Mouse (Mus musculus): Measurements from ENCODE around the gene Nxnl1. TPM values are rescaled to one million over a fixed set of nuclear protein-coding genes. Genes with fewer than 3 reads are reported as not detected.

Nxnl1 gene
- polyA plus RNA-seq (2014; fragmentation: Nextera tagmentation; extraction: Ambion mirVana): not detected in 2 replicates

DNA sequence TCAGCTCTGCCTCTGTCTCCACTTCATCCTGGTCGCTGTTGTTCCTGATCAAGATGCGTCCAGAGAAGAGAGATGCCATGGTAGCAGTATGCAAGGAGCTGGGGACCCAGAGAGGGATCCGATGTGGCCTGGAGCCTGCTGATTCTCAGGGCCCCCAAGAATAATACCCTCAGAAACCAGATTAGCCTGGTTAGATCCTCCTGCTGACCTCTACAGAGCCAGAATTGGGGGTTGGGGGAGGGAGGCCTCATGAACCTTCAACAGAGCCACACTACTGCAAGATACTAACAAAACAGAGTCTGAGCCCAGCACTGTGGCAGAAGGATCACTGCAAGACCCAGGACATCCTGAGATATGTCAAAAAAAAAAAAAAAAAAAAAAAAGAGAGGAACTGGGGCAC lies at the start of gene Nxnl1:
TSS of gene Nxnl1 (minus strand) at position 101 of the 400 bp plus-strand sequence.
- H3K4me2 ChIP-seq (replicated peaks; ENCODE audit: low read depth, low read length): no peak within 1 kb of the TSS
- no peak within 1 kb of the TSS for H3K27ac ChIP-seq (ENCODE audit: low read length)
- H3K9ac ChIP-seq (replicated peaks; ENCODE audit: low read depth, low read length): no peak within 1 kb of the TSS
- no peak within 1 kb of the TSS for H3K4me3 ChIP-seq (ENCODE audit: low read depth, low read length)
- 0 out of 2 replicates have a peak, but pooled peaks cover 7% of the 10 kb centered on the region for H3K27me3 ChIP-seq (ENCODE audit: control insufficient read depth, insufficient read depth, low read length)
- H3K9me3 ChIP-seq (ENCODE audit: control insufficient read depth, low read depth, low read length): 0 out of 2 replicates have a peak, but pooled peaks cover 2% of the 10 kb centered on the region
- no peaks in the 10 kb centered on the region for H3K36me3 ChIP-seq (ENCODE audit: control insufficient read depth, insufficient read depth, low read length)
- ATAC-seq (ENCODE audit: insufficient number of reproducible peaks, insufficient read depth, low FRiP score, low read depth): no peak
- 74% methylated on average over 3 of the region's 3 CpGs for WGBS
- peaks cover 19% of the 10 kb centered on the region for H3K4me1 ChIP-seq (ENCODE audit: control insufficient read depth, insufficient read depth, low read length)

DNA sequence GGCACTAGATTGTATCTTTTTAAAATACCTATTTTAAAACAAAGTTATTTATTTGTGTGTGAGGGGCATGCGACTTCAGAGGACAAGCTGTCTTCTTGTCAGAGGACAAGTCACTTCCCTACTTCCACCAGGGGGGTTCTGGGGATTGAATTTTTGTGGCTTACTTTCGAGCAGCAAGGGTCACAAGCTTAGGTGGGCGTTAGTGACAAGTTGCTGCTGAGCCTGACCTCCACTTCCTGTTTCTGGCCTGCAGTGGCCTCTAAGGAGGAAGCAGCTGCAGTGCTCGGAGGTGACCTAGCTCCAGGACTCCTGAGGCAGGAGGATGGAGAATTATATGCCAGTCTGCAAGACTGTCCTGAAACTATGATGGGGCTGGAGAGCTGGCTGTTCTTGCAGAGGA lies 47.0 kb upstream of the Nxnl1 start:
- Histone ChIP-seq H3K4me2 (replicated peaks; ENCODE audit: low read depth, low read length) (no peak overlapping the region), H3K9me3 (ENCODE audit: control insufficient read depth, low read depth, low read length) (no peaks in the 10 kb centered on the region), H3K9ac (replicated peaks; ENCODE audit: low read depth, low read length) (no peak overlapping the region), H3K27ac (ENCODE audit: low read length) (no peak overlapping the region), H3K27me3 (ENCODE audit: control insufficient read depth, insufficient read depth, low read length) (no peaks in the 10 kb centered on the region), H3K4me3 (ENCODE audit: low read depth, low read length) (no peak overlapping the region), H3K36me3 (ENCODE audit: control insufficient read depth, insufficient read depth, low read length) (peaks cover 30% of the 10 kb centered on the region), H3K4me1 (ENCODE audit: control insufficient read depth, insufficient read depth, low read length) (peaks cover 6% of the 10 kb centered on the region)
- WGBS: 58% methylated on average over 4 of the region's 4 CpGs
- ATAC-seq (ENCODE audit: insufficient number of reproducible peaks, insufficient read depth, low FRiP score, low read depth): no peak

DNA sequence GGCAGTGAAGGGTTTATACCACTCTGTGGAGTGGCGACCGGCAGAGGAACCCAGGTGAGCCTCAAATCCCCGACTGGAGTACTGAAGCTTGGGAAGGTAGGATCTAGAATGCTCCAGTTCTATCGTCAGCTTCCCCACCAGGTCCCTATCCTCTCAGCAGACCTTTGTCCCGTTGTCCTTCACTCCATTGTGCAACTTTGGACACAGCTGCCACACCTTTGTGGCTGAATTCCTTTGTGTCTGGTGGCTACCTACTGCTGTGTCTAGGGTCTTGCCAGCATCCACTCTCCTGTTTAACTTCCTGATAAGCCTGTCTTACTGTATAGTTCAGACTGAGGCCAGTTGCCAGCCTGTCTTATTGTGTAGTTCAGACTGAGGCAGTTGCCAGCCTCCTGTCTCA lies 45.7 kb upstream of the Nxnl1 start:
- 42% methylated on average over 5 of the region's 5 CpGs for WGBS
- H3K36me3 ChIP-seq (ENCODE audit: control insufficient read depth, insufficient read depth, low read length): peaks cover 18% of the 10 kb centered on the region
- H3K27ac ChIP-seq (ENCODE audit: low read length): no peak overlapping the region
- no peaks in the 10 kb centered on the region for H3K27me3 ChIP-seq (ENCODE audit: control insufficient read depth, insufficient read depth, low read length)
- H3K9me3 ChIP-seq (ENCODE audit: control insufficient read depth, low read depth, low read length): no peaks in the 10 kb centered on the region
- ATAC-seq (ENCODE audit: insufficient number of reproducible peaks, insufficient read depth, low FRiP score, low read depth): no peak
- peak overlapping the region; percentile 86 for H3K4me3 ChIP-seq (ENCODE audit: low read depth, low read length)
- peak overlapping the region; percentile 83 for H3K4me2 ChIP-seq (replicated peaks; ENCODE audit: low read depth, low read length)
- H3K4me1 ChIP-seq (ENCODE audit: control insufficient read depth, insufficient read depth, low read length): peaks cover 6% of the 10 kb centered on the region
- peak overlapping the region; percentile 86 for H3K9ac ChIP-seq (replicated peaks; ENCODE audit: low read depth, low read length)

DNA sequence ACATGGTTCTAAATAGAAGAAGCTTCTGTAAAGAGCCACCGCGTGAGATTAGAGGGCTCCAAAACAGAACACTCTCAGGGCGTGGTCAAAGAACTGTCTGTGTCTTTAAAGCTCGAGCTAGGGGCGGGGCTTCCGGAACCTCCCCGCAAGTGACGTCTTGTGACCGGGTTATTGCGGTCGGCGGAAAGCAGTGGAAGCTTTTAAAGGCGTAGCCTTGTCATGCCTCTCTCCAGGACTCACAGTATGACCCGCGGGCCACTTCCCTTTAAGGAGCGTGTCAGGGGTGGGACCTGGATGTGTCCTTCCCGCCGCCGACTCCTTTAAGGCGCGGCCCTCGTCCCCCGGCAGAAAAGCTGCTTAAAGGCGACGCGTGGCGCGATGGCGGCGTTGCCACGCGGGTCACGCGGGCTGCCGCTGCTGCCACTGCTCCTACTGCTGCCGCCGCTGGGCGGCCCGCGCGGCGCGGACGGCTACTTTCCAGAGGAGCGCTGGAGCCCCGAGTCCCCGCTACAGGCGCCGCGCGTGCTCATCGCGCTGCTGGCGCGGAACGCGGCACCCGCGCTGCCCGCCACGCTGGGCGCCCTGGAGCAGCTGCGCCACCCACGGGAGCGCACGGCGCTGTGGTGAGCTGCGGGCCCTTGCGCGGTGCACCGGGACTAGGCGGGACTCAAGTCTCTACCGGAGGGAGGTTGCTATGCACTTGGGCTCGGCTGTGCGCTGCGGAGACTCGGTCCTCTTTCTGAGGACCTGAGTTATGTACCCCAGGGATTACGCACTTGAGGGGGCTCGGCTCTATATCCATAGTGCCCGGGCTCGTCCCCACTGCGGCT lies 44.6 kb upstream of the Nxnl1 start, which contains the start of gene Colgalt1:
TSS of gene Colgalt1 (plus strand) at position 177 of the 830 bp plus-strand sequence.
- WGBS: under 1% methylated on average over 82 of the region's 82 CpGs
- H3K36me3 ChIP-seq (ENCODE audit: control insufficient read depth, insufficient read depth, low read length): peaks cover 10% of the 10 kb centered on the region; the same call in 1 of the 2 replicates
- peak; percentile 99 for ATAC-seq (ENCODE audit: insufficient number of reproducible peaks, insufficient read depth, low FRiP score, low read depth)

DNA sequence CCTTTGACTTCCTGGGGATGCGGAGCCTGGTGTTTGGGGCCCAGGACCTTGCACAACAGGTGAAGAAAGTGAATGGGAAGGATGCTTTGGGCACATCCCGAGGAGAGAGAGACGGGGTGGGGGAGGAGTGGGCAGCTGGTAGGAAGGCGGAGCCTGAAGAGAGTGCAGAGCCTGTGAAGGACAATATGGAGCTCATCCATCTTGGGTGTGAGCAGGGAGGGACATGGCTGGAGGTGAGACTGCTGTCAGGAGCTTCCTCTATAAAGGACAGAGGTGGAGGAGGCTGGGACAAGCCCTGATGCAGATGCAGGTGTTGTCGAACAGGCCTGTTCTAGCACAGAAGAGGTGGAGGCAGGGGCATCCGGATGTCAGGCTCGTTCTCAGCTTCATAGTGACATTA lies 37.6 kb upstream of the Nxnl1 start:
- no peaks in the 10 kb centered on the region; the same call in 1 of the 2 replicates for H3K36me3 ChIP-seq (ENCODE audit: control insufficient read depth, insufficient read depth, low read length)
- H3K27ac ChIP-seq (ENCODE audit: low read length): no peak overlapping the region
- no peak for ATAC-seq (ENCODE audit: insufficient number of reproducible peaks, insufficient read depth, low FRiP score, low read depth)
- H3K9me3 ChIP-seq (ENCODE audit: control insufficient read depth, low read depth, low read length): no peaks in the 10 kb centered on the region
- peaks cover 16% of the 10 kb centered on the region for H3K4me1 ChIP-seq (ENCODE audit: control insufficient read depth, insufficient read depth, low read length)
- H3K27me3 ChIP-seq (ENCODE audit: control insufficient read depth, insufficient read depth, low read length): 0 out of 2 replicates have a peak, but pooled peaks cover 2% of the 10 kb centered on the region
- H3K4me3 ChIP-seq (ENCODE audit: low read depth, low read length): no peak overlapping the region
- 47% methylated on average over 7 of the region's 7 CpGs for WGBS
- no peak overlapping the region for H3K9ac ChIP-seq (replicated peaks; ENCODE audit: low read depth, low read length)
- no peak overlapping the region for H3K4me2 ChIP-seq (replicated peaks; ENCODE audit: low read depth, low read length)

More for the DNA sequence above, 44.6 kb upstream of the Nxnl1 start, which contains the start of gene Colgalt1:
- peak within 1 kb of the TSS; percentile 81; the same call in 1 of the 2 replicates for H3K27ac ChIP-seq (ENCODE audit: low read length)
- peak within 1 kb of the TSS; percentile 86 for H3K9ac ChIP-seq (replicated peaks; ENCODE audit: low read depth, low read length)
- peak within 1 kb of the TSS; percentile 86 for H3K4me3 ChIP-seq (ENCODE audit: low read depth, low read length)
- peak within 1 kb of the TSS; percentile 83 for H3K4me2 ChIP-seq (replicated peaks; ENCODE audit: low read depth, low read length)
- peaks cover 6% of the 10 kb centered on the region for H3K4me1 ChIP-seq (ENCODE audit: control insufficient read depth, insufficient read depth, low read length)
- H3K9me3 ChIP-seq (ENCODE audit: control insufficient read depth, low read depth, low read length): no peaks in the 10 kb centered on the region
- no peaks in the 10 kb centered on the region for H3K27me3 ChIP-seq (ENCODE audit: control insufficient read depth, insufficient read depth, low read length)

DNA sequence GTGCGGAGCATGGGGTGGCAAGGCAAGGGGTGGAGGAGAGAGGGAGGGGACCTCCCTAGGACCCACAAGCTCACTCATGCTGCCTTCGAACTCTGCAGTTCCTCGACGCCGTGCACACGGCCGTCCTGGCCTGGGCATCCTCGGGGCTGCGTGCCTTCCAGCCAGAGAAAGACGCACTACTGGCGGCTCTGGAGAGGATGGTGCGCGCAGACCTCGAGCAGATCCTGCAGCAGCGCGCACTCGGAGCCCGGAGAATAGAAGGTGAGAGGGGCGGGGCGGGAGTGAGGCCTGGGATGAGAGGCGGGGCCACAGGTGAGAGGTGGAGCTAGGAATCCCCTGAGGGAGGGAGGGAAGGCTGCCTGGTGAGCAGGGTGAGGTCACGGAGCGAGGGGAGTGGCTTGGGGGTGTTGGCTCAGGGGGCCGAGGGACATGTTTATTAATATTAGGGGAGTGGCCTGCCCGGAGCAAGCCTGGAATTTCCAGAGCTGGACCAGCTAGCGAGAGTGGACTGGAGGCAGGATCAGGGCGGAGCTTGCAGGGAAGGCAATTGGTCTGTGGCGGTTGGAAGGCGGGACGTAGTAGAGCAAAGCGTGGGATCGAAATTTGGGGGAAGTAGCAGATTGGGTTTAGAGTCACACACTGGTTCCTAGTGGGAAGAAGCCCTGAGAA lies 36.4 kb upstream of the Nxnl1 start:
- WGBS: 1% methylated on average over 32 of the region's 32 CpGs
- no peaks in the 10 kb centered on the region for H3K36me3 ChIP-seq (ENCODE audit: control insufficient read depth, insufficient read depth, low read length)

DNA sequence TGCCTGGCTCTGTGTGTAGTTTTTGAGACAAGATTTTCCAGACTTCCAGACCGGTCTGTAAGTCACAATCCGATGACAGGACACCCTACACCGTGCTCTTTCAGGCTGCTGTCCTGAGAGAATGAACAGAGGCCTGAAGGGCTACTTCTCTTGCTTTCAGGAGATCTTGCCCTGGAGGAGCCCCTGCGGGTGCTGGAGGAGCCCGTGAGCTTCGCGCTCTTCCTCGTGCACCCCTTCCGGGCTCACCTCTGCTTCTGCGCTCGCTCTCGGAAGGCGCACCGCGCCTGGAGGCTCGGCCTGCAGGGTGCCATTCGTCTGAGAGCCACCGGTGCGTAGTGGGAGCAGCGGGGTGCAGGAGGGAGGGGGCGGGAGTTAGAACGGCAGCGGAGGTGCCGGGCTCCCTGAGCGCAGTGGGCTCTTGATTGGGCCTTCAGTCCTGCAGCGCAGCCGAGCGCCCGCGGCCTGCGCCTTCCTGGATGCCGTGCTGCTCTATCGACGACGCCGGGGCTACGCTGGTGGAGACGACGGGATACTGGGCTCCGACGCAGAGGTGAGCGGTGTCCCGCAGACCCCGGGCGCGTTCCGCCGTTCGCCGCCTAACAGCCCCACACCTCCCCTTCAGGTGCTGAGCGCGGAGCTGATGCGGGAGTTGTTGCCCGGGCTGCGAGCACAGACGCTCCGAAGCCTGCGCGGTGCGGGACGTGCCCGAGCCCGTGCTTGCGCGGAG lies 35.7 kb upstream of the Nxnl1 start:
- peak; percentile 1; the same call in 1 of the 2 replicates for ATAC-seq (ENCODE audit: insufficient number of reproducible peaks, insufficient read depth, low FRiP score, low read depth)
- H3K36me3 ChIP-seq (ENCODE audit: control insufficient read depth, insufficient read depth, low read length): no peaks in the 10 kb centered on the region
- 0 out of 2 replicates have a peak, but pooled peaks cover 2% of the 10 kb centered on the region for H3K27me3 ChIP-seq (ENCODE audit: control insufficient read depth, insufficient read depth, low read length)
- H3K4me3 ChIP-seq (ENCODE audit: low read depth, low read length): peak overlapping the region; percentile 36
- peaks cover 16% of the 10 kb centered on the region for H3K4me1 ChIP-seq (ENCODE audit: control insufficient read depth, insufficient read depth, low read length)
- H3K9ac ChIP-seq (replicated peaks; ENCODE audit: low read depth, low read length): peak overlapping the region; percentile 25
- no peaks in the 10 kb centered on the region for H3K9me3 ChIP-seq (ENCODE audit: control insufficient read depth, low read depth, low read length)
- WGBS: 4% methylated on average over 65 of the region's 65 CpGs
- peak overlapping the region; percentile 73 for H3K4me2 ChIP-seq (replicated peaks; ENCODE audit: low read depth, low read length)
- no peak overlapping the region for H3K27ac ChIP-seq (ENCODE audit: low read length)

More for the DNA sequence above, 36.4 kb upstream of the Nxnl1 start:
- ATAC-seq (ENCODE audit: insufficient number of reproducible peaks, insufficient read depth, low FRiP score, low read depth): peak; percentile 89
- Histone ChIP-seq H3K4me2 (replicated peaks; ENCODE audit: low read depth, low read length) (peak overlapping the region; percentile 73), H3K9me3 (ENCODE audit: control insufficient read depth, low read depth, low read length) (no peaks in the 10 kb centered on the region), H3K27me3 (ENCODE audit: control insufficient read depth, insufficient read depth, low read length) (0 out of 2 replicates have a peak, but pooled peaks cover 2% of the 10 kb centered on the region), H3K9ac (replicated peaks; ENCODE audit: low read depth, low read length) (peak overlapping the region; percentile 25; the same call in 1 of the 2 replicates), H3K4me3 (ENCODE audit: low read depth, low read length) (peak overlapping the region; percentile 36), H3K4me1 (ENCODE audit: control insufficient read depth, insufficient read depth, low read length) (peaks cover 16% of the 10 kb centered on the region), H3K27ac (ENCODE audit: low read length) (no peak overlapping the region; the same call in 1 of the 2 replicates)

DNA sequence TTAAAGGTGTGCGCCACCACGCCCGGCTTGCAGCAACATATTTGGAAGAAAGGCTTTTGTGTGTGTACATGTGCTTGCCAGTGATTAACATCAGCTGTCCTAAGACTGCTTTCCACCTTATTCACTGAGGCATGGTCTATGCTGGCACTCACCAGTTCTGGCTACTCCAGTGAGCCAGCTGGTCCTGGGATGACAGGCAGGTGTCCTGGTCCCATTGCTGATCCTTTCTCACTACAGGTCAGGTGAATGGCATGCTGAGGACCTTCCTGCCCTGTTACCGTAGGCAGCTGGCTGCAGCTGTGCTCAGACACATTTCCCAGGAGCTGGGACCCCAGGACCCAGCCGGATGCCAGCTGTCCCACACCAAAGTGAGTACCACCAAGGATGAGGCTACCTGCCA lies 32.4 kb upstream of the Nxnl1 start:
- Histone ChIP-seq H3K36me3 (ENCODE audit: control insufficient read depth, insufficient read depth, low read length) (peaks cover 6% of the 10 kb centered on the region), H3K4me1 (ENCODE audit: control insufficient read depth, insufficient read depth, low read length) (peaks cover 14% of the 10 kb centered on the region), H3K27me3 (ENCODE audit: control insufficient read depth, insufficient read depth, low read length) (0 out of 2 replicates have a peak, but pooled peaks cover 2% of the 10 kb centered on the region), H3K9ac (replicated peaks; ENCODE audit: low read depth, low read length) (no peak overlapping the region), H3K4me2 (replicated peaks; ENCODE audit: low read depth, low read length) (no peak overlapping the region), H3K4me3 (ENCODE audit: low read depth, low read length) (no peak overlapping the region), H3K27ac (ENCODE audit: low read length) (no peak overlapping the region), H3K9me3 (ENCODE audit: control insufficient read depth, low read depth, low read length) (no peaks in the 10 kb centered on the region)
- no peak for ATAC-seq (ENCODE audit: insufficient number of reproducible peaks, insufficient read depth, low FRiP score, low read depth)
- 95% methylated on average over 5 of the region's 5 CpGs for WGBS
